Mouse (Mus musculus): Measurements from ENCODE around the gene T2. TPM values are rescaled to one million over a fixed set of nuclear protein-coding genes. Genes with fewer than 3 reads are reported as not detected.
A peak's percentile ranks its signal among the peaks of the same experiment; 100 is the strongest.

T2 gene
- polyA plus RNA-seq, 1 experiment from 2014 or later = 0.50 TPM

DNA sequence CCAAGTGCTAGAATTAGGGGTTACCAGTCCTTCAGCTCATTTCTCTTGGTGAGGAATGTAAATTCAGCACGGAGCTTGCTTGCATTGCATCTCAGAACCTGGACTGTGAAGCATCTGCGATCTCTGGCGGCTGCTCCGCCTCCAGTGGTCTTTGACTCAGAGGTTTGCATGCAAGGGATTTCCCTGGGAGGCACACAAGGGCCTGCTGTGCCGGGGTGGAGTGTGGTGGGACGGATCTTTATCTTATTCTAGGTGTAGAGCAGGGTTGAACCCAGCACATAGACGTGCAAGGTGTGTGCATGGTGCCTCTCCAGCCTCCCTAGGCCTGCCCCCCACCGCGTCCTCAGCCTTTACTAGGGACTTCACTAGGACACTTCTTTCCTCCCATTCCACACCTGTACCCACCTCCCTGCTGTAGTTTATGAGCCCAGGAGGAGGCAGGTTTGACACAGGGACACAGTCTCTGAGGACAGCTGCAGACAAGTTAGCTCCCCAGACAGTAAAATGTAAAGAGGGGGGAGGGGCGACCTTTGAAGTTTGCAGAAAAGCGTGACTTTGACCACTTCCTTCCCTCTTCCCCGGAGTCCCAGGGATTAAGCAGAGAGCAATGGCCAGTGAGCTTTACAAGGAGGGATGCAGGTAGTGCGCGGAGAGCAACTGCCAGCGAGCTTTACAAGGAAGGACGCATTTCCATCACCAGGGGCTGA lies 53.0 kb downstream of the T2 start:
- H3K9ac ChIP-seq (ENCODE audit: low read depth, low read length) = no peak overlapping the region
- H3K4me2 ChIP-seq (ENCODE audit: low read length) = no peak overlapping the region
- no peaks in the 10 kb centered on the region for H3K9me3 ChIP-seq (replicated peaks; ENCODE audit: low read length)
- no peak for TF ChIP-seq CTCF (IDR thresholded peaks at IDR 0.05; ENCODE audit: low read depth)
- no peak overlapping the region for H3K27ac ChIP-seq
- 0 out of 2 replicates have a peak, but pooled peaks have one; percentile 38 for ATAC-seq (replicated peaks; ENCODE audit: low FRiP score, low read depth)
- no peak overlapping the region for H3K4me3 ChIP-seq (replicated peaks; ENCODE audit: low read depth, low read length)
- 9% methylated on average over 16 of the region's 16 CpGs for WGBS
- H3K4me1 ChIP-seq (replicated peaks; ENCODE audit: insufficient read depth, low read length) = 0 out of 2 replicates have a peak, but pooled peaks cover 4% of the 10 kb centered on the region
- peak; percentile 38 for DNase-seq (ENCODE audit: low spot score)
- H3K27me3 ChIP-seq (ENCODE audit: insufficient read depth, low read length) = no peaks in the 10 kb centered on the region
- no peaks in the 10 kb centered on the region for H3K36me3 ChIP-seq (ENCODE audit: insufficient read depth, low read length)

DNA sequence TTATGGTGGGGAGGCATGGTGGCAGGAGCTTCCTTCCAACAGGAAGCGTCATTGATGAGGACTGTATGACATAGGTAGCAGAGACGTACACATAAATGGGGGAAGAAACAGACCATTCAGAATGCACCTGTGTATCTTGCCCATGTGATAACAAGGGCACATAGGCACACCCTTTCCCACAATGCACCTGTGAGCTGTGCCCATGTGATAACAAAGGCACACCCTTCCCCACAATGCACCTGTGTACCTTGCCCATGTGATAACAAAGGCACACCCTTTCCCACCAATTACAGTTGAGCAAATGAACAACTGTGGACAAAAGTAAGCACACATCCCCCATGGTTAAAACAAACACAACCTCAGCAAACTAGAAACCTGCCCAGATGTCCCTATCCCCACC lies 54.5 kb downstream of the T2 start:
- Histone ChIP-seq H3K27me3 (ENCODE audit: insufficient read depth, low read length) (no peaks in the 10 kb centered on the region), H3K9ac (ENCODE audit: low read depth, low read length) (no peak overlapping the region), H3K36me3 (ENCODE audit: insufficient read depth, low read length) (no peaks in the 10 kb centered on the region), H3K4me1 (replicated peaks; ENCODE audit: insufficient read depth, low read length) (0 out of 2 replicates have a peak, but pooled peaks cover 4% of the 10 kb centered on the region), H3K4me2 (ENCODE audit: low read length) (no peak overlapping the region), H3K4me3 (replicated peaks; ENCODE audit: low read depth, low read length) (no peak overlapping the region), H3K27ac (no peak overlapping the region), H3K9me3 (replicated peaks; ENCODE audit: low read length) (no peaks in the 10 kb centered on the region)
- no peak for TF ChIP-seq CTCF (IDR thresholded peaks at IDR 0.05; ENCODE audit: low read depth)
- ATAC-seq (replicated peaks; ENCODE audit: low FRiP score, low read depth) (no peak), DNase-seq (ENCODE audit: low spot score) (no peak)
- 93% methylated on average over 2 of the region's 2 CpGs for WGBS

DNA sequence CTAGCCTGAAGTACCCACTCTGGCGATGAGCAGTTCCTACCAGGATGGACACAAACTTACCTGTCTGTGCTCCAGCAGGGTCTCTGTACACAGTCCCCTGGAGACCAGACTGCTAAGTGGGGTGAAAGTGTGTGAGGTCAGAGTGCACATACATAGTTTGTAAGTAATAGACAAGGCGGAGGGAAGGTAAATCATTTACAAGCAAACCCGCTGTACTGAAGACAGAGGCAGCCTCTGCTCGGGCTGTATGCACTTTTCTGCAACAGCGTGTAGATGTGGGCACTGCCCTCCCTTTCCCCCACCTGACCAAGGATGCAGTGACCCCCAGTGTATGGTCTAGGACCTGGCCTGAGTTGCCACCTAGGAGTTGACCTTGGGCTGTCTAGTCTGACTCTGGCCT lies 57.9 kb downstream of the T2 start:
- TF ChIP-seq CTCF (IDR thresholded peaks at IDR 0.05; ENCODE audit: low read depth) = no peak
- no peaks in the 10 kb centered on the region for H3K27me3 ChIP-seq (ENCODE audit: insufficient read depth, low read length)
- ATAC-seq (replicated peaks; ENCODE audit: low FRiP score, low read depth) = peak; percentile 63
- H3K4me2 ChIP-seq (ENCODE audit: low read length) = no peak overlapping the region
- no peak overlapping the region for H3K4me3 ChIP-seq (replicated peaks; ENCODE audit: low read depth, low read length)
- no peak for DNase-seq (ENCODE audit: low spot score)
- no peak overlapping the region for H3K9ac ChIP-seq (ENCODE audit: low read depth, low read length)
- H3K4me1 ChIP-seq (replicated peaks; ENCODE audit: insufficient read depth, low read length) = 0 out of 2 replicates have a peak, but pooled peaks cover 4% of the 10 kb centered on the region
- no peaks in the 10 kb centered on the region for H3K9me3 ChIP-seq (replicated peaks; ENCODE audit: low read length)
- H3K36me3 ChIP-seq (ENCODE audit: insufficient read depth, low read length) = no peaks in the 10 kb centered on the region
- WGBS = 45% methylated on average over 5 of the region's 5 CpGs
- no peak overlapping the region for H3K27ac ChIP-seq

DNA sequence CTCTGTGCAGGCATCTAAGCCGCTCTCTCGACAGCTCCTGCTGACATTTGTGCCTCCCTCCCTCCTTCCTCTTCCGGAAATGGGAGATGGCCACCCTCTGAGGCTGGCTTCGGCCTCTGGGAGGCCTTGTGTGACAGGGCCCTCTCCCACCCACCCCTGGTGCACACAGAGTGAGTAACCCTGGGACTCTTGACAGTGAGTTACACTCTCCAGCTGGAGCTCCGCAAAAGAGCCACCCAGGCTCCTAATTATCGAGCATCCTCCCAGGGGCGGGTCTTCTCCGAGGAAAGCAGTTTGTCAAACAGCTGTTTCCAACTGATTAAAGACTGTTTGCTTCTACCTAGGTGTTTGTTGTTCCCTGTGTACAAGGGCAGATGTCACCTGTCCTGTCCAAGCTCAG lies 59.7 kb downstream of the T2 start:
- TF ChIP-seq CTCF (IDR thresholded peaks at IDR 0.05; ENCODE audit: low read depth) = no peak
- Histone ChIP-seq H3K27ac (no peak overlapping the region), H3K4me2 (ENCODE audit: low read length) (no peak overlapping the region), H3K36me3 (ENCODE audit: insufficient read depth, low read length) (no peaks in the 10 kb centered on the region), H3K9ac (ENCODE audit: low read depth, low read length) (no peak overlapping the region), H3K9me3 (replicated peaks; ENCODE audit: low read length) (no peaks in the 10 kb centered on the region), H3K4me3 (replicated peaks; ENCODE audit: low read depth, low read length) (no peak overlapping the region), H3K27me3 (ENCODE audit: insufficient read depth, low read length) (no peaks in the 10 kb centered on the region), H3K4me1 (replicated peaks; ENCODE audit: insufficient read depth, low read length) (no peaks in the 10 kb centered on the region)
- DNase-seq (ENCODE audit: low spot score) (peak; percentile 61), ATAC-seq (replicated peaks; ENCODE audit: low FRiP score, low read depth) (no peak; the same call in 1 of the 2 replicates)
- 12% methylated on average over 8 of the region's 8 CpGs for WGBS

GRCm38 (mm10) chr17:8416865-8417264 lies 61.1 kb downstream of the T2 start:
- Histone ChIP-seq H3K4me1 (replicated peaks; ENCODE audit: insufficient read depth, low read length) (no peaks in the 10 kb centered on the region), H3K36me3 (ENCODE audit: insufficient read depth, low read length) (no peaks in the 10 kb centered on the region), H3K9ac (ENCODE audit: low read depth, low read length) (no peak overlapping the region), H3K27me3 (ENCODE audit: insufficient read depth, low read length) (no peaks in the 10 kb centered on the region), H3K4me3 (replicated peaks; ENCODE audit: low read depth, low read length) (no peak overlapping the region), H3K9me3 (replicated peaks; ENCODE audit: low read length) (no peaks in the 10 kb centered on the region), H3K4me2 (ENCODE audit: low read length) (no peak overlapping the region), H3K27ac (no peak overlapping the region)
- ATAC-seq (replicated peaks; ENCODE audit: low FRiP score, low read depth) = no peak
- WGBS = 59% methylated on average over 8 of the region's 8 CpGs
- no peak for DNase-seq (ENCODE audit: low spot score)
- TF ChIP-seq CTCF (IDR thresholded peaks at IDR 0.05; ENCODE audit: low read depth) = no peak

DNA sequence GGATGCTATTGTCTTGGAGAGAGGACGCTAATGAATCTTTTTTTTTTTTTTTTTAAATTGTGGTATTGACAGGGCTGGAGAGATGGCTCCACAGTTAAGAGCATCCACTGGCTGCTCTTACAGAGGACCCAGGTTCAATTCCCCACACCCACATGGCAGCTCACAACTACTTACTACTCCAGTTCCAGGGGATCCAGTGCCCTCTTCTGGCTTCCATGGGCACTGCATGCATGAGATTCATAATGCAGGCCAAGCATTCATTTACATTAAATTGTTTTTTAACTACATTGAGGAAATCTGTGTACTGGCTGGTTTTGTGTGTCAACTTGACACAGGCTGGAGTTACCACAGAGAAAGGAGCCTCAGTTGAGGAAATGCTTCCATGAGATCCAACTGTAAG lies 64.9 kb downstream of the T2 start:
- Histone ChIP-seq H3K36me3 (ENCODE audit: insufficient read depth, low read length) (no peaks in the 10 kb centered on the region), H3K4me3 (replicated peaks; ENCODE audit: low read depth, low read length) (no peak overlapping the region), H3K27me3 (ENCODE audit: insufficient read depth, low read length) (no peaks in the 10 kb centered on the region), H3K4me2 (ENCODE audit: low read length) (no peak overlapping the region), H3K27ac (no peak overlapping the region), H3K9ac (ENCODE audit: low read depth, low read length) (no peak overlapping the region), H3K4me1 (replicated peaks; ENCODE audit: insufficient read depth, low read length) (no peaks in the 10 kb centered on the region), H3K9me3 (replicated peaks; ENCODE audit: low read length) (no peaks in the 10 kb centered on the region)
- no peak for DNase-seq (ENCODE audit: low spot score)
- WGBS = 42% methylated on average over 1 of the region's 1 CpGs
- ATAC-seq (replicated peaks; ENCODE audit: low FRiP score, low read depth) = no peak
- peak; percentile 47 for TF ChIP-seq CTCF (IDR thresholded peaks at IDR 0.05; ENCODE audit: low read depth)
